Mouse (Mus musculus): Measurements from ENCODE around the gene Il22ra2. TPM values are rescaled to one million over a fixed set of nuclear protein-coding genes. Genes with fewer than 3 reads are reported as not detected.

The Il22ra2 gene
- polyA plus RNA-seq (2012; rRNA removed; ENCODE audit: low replicate concordance), result 1.3 and 1.7 TPM in 2 replicates

GRCm38 (mm10) chr10:19621408-19622048 lies at the start of gene Il22ra2:
Il22ra2 (plus strand) TSS chr10:19621998.

GRCm38 (mm10) chr10:19591641-19592441 lies 30.0 kb upstream of the Il22ra2 start, which contains the start of gene Ifngr1:
Ifngr1 (plus strand) TSS chr10:19591949.

Other genes with a start within 250 kb of the Il22ra2 start
- gene Ifngr1, start 30.0 kb upstream of the Il22ra2 start, polyA plus RNA-seq (2012; rRNA removed; ENCODE audit: low replicate concordance), result 44.0 and 58.0 TPM in 2 replicates
- gene Il20ra, start 90.6 kb downstream of the Il22ra2 start, polyA plus RNA-seq (2012; rRNA removed; ENCODE audit: low replicate concordance), result 0.36 TPM in 1 of 2 replicates, not detected in the other
- 0.45 and 1.1 TPM in 2 replicates for gene Slc35d3, start 229.5 kb downstream of the Il22ra2 start, polyA plus RNA-seq (2012; rRNA removed; ENCODE audit: low replicate concordance)